Mouse (Mus musculus): ENCODE measurements at regions not wholly inside any gene's neighbourhood (a gene's known extent, or its start where the extent isn't known, plus 50 kb on each side); places are given as distances from the start of the nearest gene placed in this dataset.
A peak's percentile ranks its signal among the peaks of the same experiment; 100 is the strongest.

GRCm38 (mm10) chr9:6776671-6777070 is 407.6 kb downstream of the Dync2h1 start:
- Histone ChIP-seq H3K4me3 (ENCODE audit: low read depth, low read length) (no peak overlapping the region), H3K9me3 (ENCODE audit: control insufficient read depth, low read length) (no peaks in the 10 kb centered on the region), H3K27ac (replicated peaks; ENCODE audit: low read depth, low read length) (no peak overlapping the region), H3K4me1 (ENCODE audit: control insufficient read depth, insufficient read depth, low read length) (no peaks in the 10 kb centered on the region), H3K36me3 (ENCODE audit: control insufficient read depth, insufficient read depth, low read length) (no peaks in the 10 kb centered on the region), H3K9ac (ENCODE audit: low read depth, low read length) (no peak overlapping the region), H3K4me2 (ENCODE audit: low read depth, low read length) (no peak overlapping the region), H3K27me3 (replicated peaks; ENCODE audit: control insufficient read depth, insufficient read depth, low read length) (no peaks in the 10 kb centered on the region)
- DNase-seq (ENCODE audit: low spot score) (no peak), ATAC-seq (ENCODE audit: low read depth) (no peak)
- 30% methylated on average over 2 of the region's 2 CpGs for WGBS

GRCm38 (mm10) chr9:6741478-6741877 is 442.8 kb downstream of the Dync2h1 start:
- H3K4me1 ChIP-seq (ENCODE audit: control insufficient read depth, insufficient read depth, low read length) = no peaks in the 10 kb centered on the region
- no peak overlapping the region for H3K27ac ChIP-seq (replicated peaks; ENCODE audit: low read depth, low read length)
- H3K27me3 ChIP-seq (replicated peaks; ENCODE audit: control insufficient read depth, insufficient read depth, low read length) = no peaks in the 10 kb centered on the region
- no peaks in the 10 kb centered on the region for H3K36me3 ChIP-seq (ENCODE audit: control insufficient read depth, insufficient read depth, low read length)
- WGBS = 91% methylated on average over 1 of the region's 1 CpGs
- no peak for DNase-seq (ENCODE audit: low spot score)
- no peak overlapping the region for H3K4me2 ChIP-seq (ENCODE audit: low read depth, low read length)
- no peak overlapping the region for H3K4me3 ChIP-seq (ENCODE audit: low read depth, low read length)
- no peaks in the 10 kb centered on the region for H3K9me3 ChIP-seq (ENCODE audit: control insufficient read depth, low read length)
- no peak overlapping the region for H3K9ac ChIP-seq (ENCODE audit: low read depth, low read length)
- no peak for ATAC-seq (ENCODE audit: low read depth)

GRCm38 (mm10) chr9:6736411-6736810 is 447.8 kb downstream of the Dync2h1 start:
- ATAC-seq (ENCODE audit: low read depth) (no peak), DNase-seq (ENCODE audit: low spot score) (no peak)
- no peak overlapping the region for H3K4me3 ChIP-seq (ENCODE audit: low read depth, low read length)
- no peak overlapping the region for H3K27ac ChIP-seq (replicated peaks; ENCODE audit: low read depth, low read length)
- H3K27me3 ChIP-seq (replicated peaks; ENCODE audit: control insufficient read depth, insufficient read depth, low read length) = no peaks in the 10 kb centered on the region
- H3K9ac ChIP-seq (ENCODE audit: low read depth, low read length) = no peak overlapping the region
- no peaks in the 10 kb centered on the region for H3K36me3 ChIP-seq (ENCODE audit: control insufficient read depth, insufficient read depth, low read length)
- 70% methylated on average over 1 of the region's 1 CpGs for WGBS
- no peaks in the 10 kb centered on the region for H3K9me3 ChIP-seq (ENCODE audit: control insufficient read depth, low read length)
- H3K4me2 ChIP-seq (ENCODE audit: low read depth, low read length) = no peak overlapping the region
- H3K4me1 ChIP-seq (ENCODE audit: control insufficient read depth, insufficient read depth, low read length) = no peaks in the 10 kb centered on the region

- Histone ChIP-seq H3K27me3 (replicated peaks; ENCODE audit: control insufficient read depth, insufficient read depth, low read length) (no peaks in the 10 kb centered on the region), H3K36me3 (ENCODE audit: control insufficient read depth, insufficient read depth, low read length) (no peaks in the 10 kb centered on the region), H3K4me3 (ENCODE audit: low read depth, low read length) (no peak overlapping the region), H3K4me2 (ENCODE audit: low read depth, low read length) (no peak overlapping the region), H3K27ac (replicated peaks; ENCODE audit: low read depth, low read length) (no peak overlapping the region), H3K9ac (ENCODE audit: low read depth, low read length) (no peak overlapping the region), H3K4me1 (ENCODE audit: control insufficient read depth, insufficient read depth, low read length) (no peaks in the 10 kb centered on the region), H3K9me3 (ENCODE audit: control insufficient read depth, low read length) (no peaks in the 10 kb centered on the region)
- ATAC-seq (ENCODE audit: low read depth) (no peak), DNase-seq (ENCODE audit: low spot score) (no peak)
- WGBS = 28% methylated on average over 1 of the region's 1 CpGs
Measured at GRCm38 (mm10) chr9:6726411-6726810, 456.8 kb upstream of the Ddi1 start.

GRCm38 (mm10) chr9:6677225-6677718 is 407.6 kb upstream of the Ddi1 start:
- ATAC-seq (ENCODE audit: low read depth) = no peak
- 68% methylated on average over 3 of the region's 3 CpGs for WGBS

GRCm38 (mm10) chr9:6668001-6668969 is 398.6 kb upstream of the Ddi1 start:
- DNase-seq (ENCODE audit: low spot score) (peak; percentile 83), ATAC-seq (ENCODE audit: low read depth) (peak; percentile 82)
- peak overlapping the region; percentile 34 for H3K4me2 ChIP-seq (ENCODE audit: low read depth, low read length)
- no peaks in the 10 kb centered on the region for H3K9me3 ChIP-seq (ENCODE audit: control insufficient read depth, low read length)
- no peak overlapping the region for H3K27ac ChIP-seq (replicated peaks; ENCODE audit: low read depth, low read length)
- no peaks in the 10 kb centered on the region for H3K27me3 ChIP-seq (replicated peaks; ENCODE audit: control insufficient read depth, insufficient read depth, low read length)
- no peak overlapping the region for H3K9ac ChIP-seq (ENCODE audit: low read depth, low read length)
- H3K4me3 ChIP-seq (ENCODE audit: low read depth, low read length) = peak overlapping the region; percentile 4; the same call in 1 of the 2 replicates
- no peaks in the 10 kb centered on the region for H3K36me3 ChIP-seq (ENCODE audit: control insufficient read depth, insufficient read depth, low read length)
- H3K4me1 ChIP-seq (ENCODE audit: control insufficient read depth, insufficient read depth, low read length) = no peaks in the 10 kb centered on the region
- 38% methylated on average over 14 of the region's 14 CpGs for WGBS

More at GRCm38 (mm10) chr9:6677225-6677718, 407.6 kb upstream of the Ddi1 start:
- Histone ChIP-seq H3K27ac (replicated peaks; ENCODE audit: low read depth, low read length) (no peak overlapping the region), H3K9ac (ENCODE audit: low read depth, low read length) (no peak overlapping the region), H3K27me3 (replicated peaks; ENCODE audit: control insufficient read depth, insufficient read depth, low read length) (no peaks in the 10 kb centered on the region), H3K9me3 (ENCODE audit: control insufficient read depth, low read length) (no peaks in the 10 kb centered on the region), H3K36me3 (ENCODE audit: control insufficient read depth, insufficient read depth, low read length) (no peaks in the 10 kb centered on the region), H3K4me3 (ENCODE audit: low read depth, low read length) (no peak overlapping the region), H3K4me2 (ENCODE audit: low read depth, low read length) (no peak overlapping the region), H3K4me1 (ENCODE audit: control insufficient read depth, insufficient read depth, low read length) (no peaks in the 10 kb centered on the region)
- DNase-seq (ENCODE audit: low spot score) = no peak

GRCm38 (mm10) chr9:6665679-6666078 is 396.0 kb upstream of the Ddi1 start:
- Histone ChIP-seq H3K27me3 (replicated peaks; ENCODE audit: control insufficient read depth, insufficient read depth, low read length) (no peaks in the 10 kb centered on the region), H3K9me3 (ENCODE audit: control insufficient read depth, low read length) (no peaks in the 10 kb centered on the region), H3K9ac (ENCODE audit: low read depth, low read length) (no peak overlapping the region), H3K4me3 (ENCODE audit: low read depth, low read length) (no peak overlapping the region), H3K27ac (replicated peaks; ENCODE audit: low read depth, low read length) (no peak overlapping the region), H3K36me3 (ENCODE audit: control insufficient read depth, insufficient read depth, low read length) (no peaks in the 10 kb centered on the region), H3K4me1 (ENCODE audit: control insufficient read depth, insufficient read depth, low read length) (no peaks in the 10 kb centered on the region), H3K4me2 (ENCODE audit: low read depth, low read length) (no peak overlapping the region)
- 68% methylated on average over 2 of the region's 2 CpGs for WGBS
- ATAC-seq (ENCODE audit: low read depth) (no peak), DNase-seq (ENCODE audit: low spot score) (no peak)

- ATAC-seq (ENCODE audit: low read depth) (no peak), DNase-seq (ENCODE audit: low spot score) (no peak)
- Histone ChIP-seq H3K4me3 (ENCODE audit: low read depth, low read length) (no peak overlapping the region), H3K4me1 (ENCODE audit: control insufficient read depth, insufficient read depth, low read length) (no peaks in the 10 kb centered on the region), H3K4me2 (ENCODE audit: low read depth, low read length) (no peak overlapping the region), H3K27me3 (replicated peaks; ENCODE audit: control insufficient read depth, insufficient read depth, low read length) (no peaks in the 10 kb centered on the region), H3K9me3 (ENCODE audit: control insufficient read depth, low read length) (no peaks in the 10 kb centered on the region), H3K9ac (ENCODE audit: low read depth, low read length) (no peak overlapping the region), H3K27ac (replicated peaks; ENCODE audit: low read depth, low read length) (no peak overlapping the region), H3K36me3 (ENCODE audit: control insufficient read depth, insufficient read depth, low read length) (no peaks in the 10 kb centered on the region)
- 84% methylated on average over 4 of the region's 4 CpGs for WGBS
Measured at GRCm38 (mm10) chr9:6652267-6652994, 382.8 kb upstream of the Ddi1 start.

Measured in embryonic facial prominence, embryonic 14.5 days (tissue).